Mouse (Mus musculus): ENCODE data around the gene Clcn7. TPM values are rescaled to one million over a fixed set of nuclear protein-coding genes. Genes with fewer than 3 reads are reported as not detected.
"Not testable (repeated sequence)": the region's sequence is repeated elsewhere in the genome, so short reads cannot be mapped to it uniquely, and the experiment has no call there.

Clcn7 gene
- total RNA-seq (2021), result 10 to 100 TPM; 40.9 to 42.5 TPM

DNA sequence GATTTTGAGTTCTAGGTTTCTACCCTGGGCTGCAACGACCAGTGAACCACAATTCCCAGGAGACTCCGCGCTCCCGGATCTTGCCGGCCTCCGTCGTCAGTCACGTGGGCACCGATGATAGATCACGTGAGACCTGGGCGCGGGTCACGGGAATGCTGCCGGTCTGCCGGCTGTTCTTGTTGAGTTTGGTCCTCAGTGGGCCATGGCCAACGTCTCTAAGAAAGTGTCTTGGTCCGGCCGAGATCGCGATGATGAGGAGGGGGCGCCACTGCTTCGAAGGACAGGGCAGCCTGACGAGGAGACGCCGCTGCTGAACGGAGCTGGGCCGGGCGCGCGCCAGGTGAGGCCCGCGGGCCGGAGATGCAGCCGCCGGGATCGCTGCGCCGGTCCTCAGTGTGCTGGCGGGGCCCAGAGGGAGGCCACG is at the start of gene Clcn7:
Clcn7 (plus strand) TSS at position 117 of the 424 bp plus-strand sequence.
- peak; percentile 96 for DNase-seq
- intact Hi-C loops (cut with DNase I), result no loop called here

DNA sequence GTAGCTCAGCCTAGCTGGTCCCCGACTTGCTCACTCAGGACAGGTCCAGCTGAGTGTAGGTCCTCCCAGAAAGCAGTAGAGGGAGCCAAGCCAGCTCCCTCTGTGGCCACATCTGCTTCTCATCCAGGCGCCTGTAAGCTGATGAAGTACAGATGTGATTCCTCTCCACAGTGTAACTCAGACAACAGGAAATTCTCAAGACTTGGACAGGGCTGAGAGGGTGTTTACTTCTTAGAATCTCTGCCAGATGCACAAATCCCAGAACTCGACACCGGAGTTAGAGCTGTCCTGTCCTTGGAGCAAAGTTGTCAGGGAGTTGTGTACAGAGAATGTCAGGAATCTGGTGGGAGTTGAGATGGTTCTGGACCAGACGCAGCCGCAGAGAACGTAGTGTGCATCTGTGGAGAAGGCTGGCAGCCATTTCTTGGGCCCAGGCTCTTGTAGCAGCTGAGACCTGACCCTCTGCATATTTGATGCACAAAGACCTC is 49.7 kb upstream of the Clcn7 start, which contains the start of gene Tmem204:
Tmem204 (minus strand) TSS at position 148 of the 488 bp plus-strand sequence.
- no peak for DNase-seq
- intact Hi-C loops (cut with DNase I), result no loop called here

DNA sequence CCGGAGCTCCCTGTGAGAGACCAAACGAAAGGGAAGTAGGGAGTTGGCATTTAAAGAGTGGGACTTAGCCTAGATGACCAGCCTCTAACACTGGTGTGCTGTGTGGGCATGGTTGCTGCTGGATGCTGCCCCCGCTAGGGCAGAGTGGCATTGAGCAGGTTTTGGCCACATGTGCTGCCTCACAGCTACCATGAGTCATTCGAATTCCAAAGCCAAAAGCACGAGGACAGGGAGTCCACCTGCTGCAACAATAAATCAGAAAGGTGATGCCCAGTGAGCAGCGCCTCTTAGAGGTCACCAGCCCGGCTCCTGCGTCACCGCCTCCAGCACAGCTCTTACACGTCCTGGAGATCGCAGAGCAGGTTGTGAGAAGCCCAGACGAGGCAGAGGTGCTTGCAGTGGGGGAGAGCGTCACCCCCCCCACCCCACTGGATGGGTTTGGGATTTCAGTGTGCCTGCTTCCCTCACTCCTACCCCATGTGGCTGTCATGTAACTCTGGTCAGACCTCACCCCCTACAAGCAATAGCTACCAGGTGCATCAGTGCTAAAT is 48.3 kb upstream of the Clcn7 start:
- intact Hi-C loops (cut with DNase I), result no loop called here
- DNase-seq, result no peak

DNA sequence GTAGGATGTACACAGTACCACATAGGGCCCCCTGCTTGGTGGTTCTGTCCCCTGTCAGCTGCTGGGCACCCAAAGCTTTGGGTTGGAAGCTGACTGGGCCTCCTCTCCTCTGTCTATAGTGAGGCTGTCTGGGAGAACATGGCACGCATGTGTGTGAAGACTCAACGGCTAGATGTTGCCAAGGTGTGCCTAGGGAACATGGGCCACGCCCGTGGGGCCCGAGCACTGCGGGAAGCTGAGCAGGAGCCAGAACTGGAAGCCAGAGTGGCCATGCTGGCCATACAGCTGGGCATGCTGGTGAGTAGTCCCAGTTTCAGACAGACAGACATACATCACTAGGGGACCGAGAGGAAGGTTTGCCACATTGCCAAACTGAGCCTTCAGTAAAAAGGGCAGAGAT is 46.5 kb upstream of the Clcn7 start:
- DNase-seq, result no peak
- intact Hi-C loops (cut with DNase I), result no loop called here

DNA sequence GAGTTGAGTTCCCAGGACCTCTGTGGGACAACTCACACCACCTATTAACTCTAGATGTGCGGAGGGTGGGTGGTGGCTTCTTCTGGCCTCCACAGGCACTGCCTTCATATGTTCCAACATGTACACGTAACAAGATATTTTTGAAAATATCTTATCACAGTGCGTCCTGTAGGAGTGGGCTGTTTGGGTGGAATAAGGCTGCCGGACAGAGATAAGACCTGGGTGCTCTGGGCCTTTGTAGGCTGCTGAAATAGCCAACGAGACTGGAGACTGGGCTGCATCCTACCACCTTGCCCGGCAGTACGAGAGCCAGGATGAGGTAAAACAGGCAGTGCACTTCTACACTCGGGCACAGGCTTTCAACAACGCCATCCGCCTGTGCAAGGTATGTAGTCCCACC is 44.0 kb upstream of the Clcn7 start:
- intact Hi-C loops (cut with DNase I), result no loop called here
- DNase-seq, result no peak

DNA sequence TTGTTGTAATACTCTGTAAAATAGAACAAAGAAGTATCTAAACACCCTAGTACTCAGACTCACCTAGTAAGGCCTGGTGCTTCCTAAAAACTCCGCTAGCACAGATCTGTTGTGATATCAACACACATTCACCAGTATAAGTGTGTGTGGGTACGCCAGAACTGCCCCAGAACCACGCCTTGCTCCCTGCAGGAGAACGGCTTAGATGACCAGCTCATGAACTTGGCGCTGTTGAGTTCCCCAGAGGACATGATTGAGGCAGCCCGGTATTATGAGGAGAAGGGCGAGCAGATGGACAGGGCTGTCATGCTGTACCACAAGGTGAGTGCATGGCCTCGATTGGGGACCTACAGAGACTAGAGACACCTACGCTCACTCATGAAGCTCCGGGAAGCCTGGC is 42.7 kb upstream of the Clcn7 start:
- DNase-seq, result no peak
- intact Hi-C loops (cut with DNase I), result no loop called here

DNA sequence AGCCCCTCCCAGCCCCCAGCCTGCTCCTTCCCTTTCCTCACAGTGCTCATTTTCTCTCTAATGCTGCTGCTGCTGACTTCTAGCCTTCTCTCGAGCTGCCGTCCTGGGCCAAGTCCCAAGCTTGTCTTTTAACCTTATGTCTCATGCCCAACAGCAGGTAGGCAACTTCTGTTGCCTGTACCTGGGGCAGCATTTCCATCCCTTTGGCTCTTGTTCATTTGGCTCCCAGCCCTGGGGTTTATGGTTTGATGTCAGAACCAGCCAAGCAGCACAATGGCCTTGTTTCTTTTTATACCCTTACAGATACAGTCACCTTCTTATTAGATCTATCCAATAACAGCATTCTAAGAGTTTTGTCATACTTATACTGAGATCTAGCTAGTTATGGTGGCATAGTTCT is 37.0 kb upstream of the Clcn7 start:
- intact Hi-C loops (cut with DNase I), result no loop called here
- DNase-seq, result no peak

DNA sequence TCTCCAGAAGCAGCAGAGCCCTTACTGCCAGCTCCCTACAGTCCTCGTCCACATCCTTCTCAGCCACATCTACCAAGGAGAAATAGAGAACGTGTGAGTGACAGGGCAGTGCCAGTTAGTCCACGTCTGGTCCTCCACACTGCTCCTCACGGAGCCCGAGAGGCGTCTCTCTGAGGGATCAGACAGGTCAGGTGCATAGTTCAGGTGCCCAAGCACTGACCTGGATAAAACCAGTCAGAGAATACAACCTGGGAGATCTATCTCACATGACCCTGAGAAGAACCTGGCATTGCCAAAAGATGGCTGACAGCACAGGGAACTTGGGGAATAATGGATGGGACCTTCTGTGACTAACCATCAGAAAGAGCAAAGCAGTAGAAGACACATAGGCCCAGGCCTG is 33.1 kb upstream of the Clcn7 start:
- intact Hi-C loops (cut with DNase I), result no loop called here
- DNase-seq, result no peak

DNA sequence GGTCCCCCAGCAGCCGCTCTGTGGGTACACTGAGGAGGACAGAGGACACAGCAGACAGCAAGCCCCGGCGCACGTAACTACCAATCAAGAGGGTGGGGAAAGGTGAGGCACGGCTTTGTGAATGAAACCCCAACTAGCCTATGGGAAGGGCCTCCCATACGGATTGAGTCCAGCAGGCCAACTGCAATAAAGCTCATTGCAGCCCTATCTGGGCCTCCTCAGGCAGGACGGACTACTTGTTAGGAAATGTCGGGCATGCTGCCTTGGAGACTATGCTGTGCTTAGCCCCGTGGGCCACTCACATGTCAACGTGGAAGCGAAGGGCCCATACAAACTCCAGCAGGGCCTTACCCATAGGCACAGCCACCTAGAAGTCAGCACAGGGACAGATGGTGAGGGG is 31.9 kb upstream of the Clcn7 start:
- intact Hi-C loops (cut with DNase I), result no loop called here
- DNase-seq, result no peak

DNA sequence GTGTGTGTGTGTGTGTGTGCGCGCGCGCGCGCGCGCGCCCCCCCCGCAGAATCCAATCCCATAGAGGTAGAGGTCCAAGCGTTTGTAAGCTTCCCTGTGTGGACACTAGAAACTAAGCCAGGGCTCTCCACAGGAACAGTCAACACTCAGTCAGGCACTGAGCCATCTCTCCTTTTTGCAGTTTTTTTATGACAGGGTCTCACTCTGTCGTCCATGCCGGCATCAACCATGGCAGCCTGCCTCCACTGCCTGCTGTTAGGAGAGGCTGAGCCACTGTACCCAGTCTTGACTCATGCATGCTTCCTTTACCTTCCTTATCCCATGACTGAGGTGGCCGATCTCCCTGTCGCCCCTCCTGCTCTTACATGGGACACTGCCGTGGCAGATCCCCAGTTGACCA is 25.4 kb upstream of the Clcn7 start:
- DNase-seq, result no peak
- intact Hi-C loops (cut with DNase I), result no loop called here

DNA sequence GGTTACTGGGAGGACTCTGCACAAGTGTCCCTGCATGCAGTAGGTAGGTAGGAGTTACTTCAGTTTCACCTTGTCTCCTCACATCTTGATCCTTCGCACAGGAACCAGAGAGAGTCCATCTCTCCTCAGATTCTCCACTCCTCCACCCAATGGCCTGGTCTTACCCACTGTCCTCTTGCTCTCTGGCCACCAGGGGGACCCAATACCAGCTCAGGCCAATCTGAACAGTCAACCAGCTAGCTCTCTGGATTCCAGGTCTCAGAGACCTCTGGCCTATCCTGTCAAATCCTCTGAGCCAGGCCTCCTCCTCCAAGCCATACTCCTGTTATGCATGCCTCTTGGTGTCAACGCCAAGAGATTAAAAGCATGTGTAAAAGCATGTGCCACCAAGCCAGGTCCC is 23.6 kb upstream of the Clcn7 start:
- intact Hi-C loops (cut with DNase I), result no loop called here
- peak; percentile 54 for DNase-seq

DNA sequence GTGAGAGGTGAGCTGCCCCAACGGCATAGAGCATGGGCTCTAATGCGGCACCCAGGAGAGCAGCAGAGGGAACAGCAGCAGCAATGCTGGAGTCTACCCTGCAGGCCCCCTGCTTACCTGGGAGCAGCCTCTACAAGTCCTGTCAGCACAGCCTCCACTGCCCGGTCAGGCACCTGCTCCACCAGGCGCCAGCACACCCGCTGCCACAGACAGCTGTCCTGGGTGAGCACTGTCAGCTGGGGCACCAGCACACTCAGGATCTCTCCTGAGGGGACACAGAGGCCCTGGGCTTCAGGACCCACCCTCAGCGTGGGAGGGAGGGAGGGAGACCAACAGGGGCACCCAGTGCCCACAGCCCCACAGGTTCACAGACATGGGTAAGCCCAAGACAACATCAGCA is 22.6 kb upstream of the Clcn7 start:
- no peak for DNase-seq
- intact Hi-C loops (cut with DNase I), result no loop called here

DNA sequence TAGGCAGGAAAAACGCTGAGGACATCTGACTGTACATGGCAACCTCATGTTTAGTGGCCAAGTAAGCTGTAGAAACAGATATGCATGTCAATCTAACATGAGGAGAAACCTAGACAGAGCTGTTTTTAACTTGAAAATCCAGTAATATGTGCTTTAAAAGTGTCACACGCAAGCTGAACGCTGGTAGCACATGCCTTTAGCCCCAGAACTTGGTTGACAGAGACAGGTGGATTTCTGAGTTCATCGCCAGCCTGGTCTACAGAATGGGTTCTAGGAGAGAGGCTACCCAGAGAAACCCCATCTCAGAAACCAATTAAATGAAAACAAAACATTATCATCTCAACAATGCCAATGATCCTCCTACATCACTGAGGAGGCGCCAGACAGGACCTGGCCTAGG is 22.0 kb upstream of the Clcn7 start:
- DNase-seq, result no peak
- intact Hi-C loops (cut with DNase I), result no loop called here

DNA sequence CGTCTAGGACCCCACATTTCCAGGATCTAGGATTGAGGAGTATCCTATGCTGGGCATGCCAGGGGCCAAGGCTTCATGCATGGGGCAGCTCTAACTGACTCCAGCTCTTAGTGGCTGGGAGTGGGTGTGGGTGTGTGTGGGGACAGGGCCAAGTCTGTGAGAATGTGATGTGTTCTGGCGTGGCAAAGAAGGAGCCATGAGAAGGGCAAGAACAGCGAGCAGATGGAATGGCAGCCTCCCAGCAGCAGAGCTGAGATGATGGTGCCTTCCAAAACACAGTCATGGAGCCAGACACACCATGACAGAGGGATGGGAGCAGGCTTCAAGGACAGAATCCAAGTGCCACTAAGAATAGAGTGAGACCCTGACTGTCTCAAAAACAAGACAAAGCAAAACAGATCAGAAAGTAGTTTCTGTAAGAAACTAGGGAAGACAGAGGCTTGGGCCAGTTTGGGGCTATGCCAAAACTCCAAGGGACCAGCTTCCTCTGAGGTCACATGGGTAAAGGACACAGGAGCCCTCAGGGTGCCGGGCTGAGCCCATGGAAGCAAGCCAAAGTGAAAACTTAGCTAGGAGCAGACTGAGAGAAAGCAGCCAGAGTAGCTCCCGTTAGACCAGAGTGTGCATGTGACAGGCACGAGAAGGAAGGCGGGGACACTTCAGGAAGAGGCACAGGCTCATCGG is 21.3 kb upstream of the Clcn7 start:
- intact Hi-C loops (cut with DNase I), result no loop called here

DNA sequence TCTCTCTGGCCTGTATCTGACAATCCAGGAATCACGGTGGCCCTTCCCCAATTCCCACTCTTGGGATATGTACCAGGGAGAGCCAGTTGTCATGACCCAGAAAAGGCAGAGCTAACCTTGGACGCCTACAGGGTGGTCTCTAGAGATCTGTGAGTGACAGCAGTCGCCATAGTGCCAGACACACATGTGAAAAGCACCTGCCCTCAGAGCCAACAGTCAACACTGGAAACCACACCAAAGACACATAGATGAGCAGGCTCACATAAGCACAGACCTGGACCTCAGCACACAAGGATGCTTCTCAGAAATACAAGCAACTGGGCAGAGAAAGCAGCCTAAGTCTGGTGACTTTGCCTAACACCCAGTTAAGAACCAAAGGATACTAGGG is 20.8 kb upstream of the Clcn7 start:
- DNase-seq, result no peak
- intact Hi-C loops (cut with DNase I), result no loop called here

More for the DNA sequence above, 21.3 kb upstream of the Clcn7 start:
- DNase-seq, result peak; percentile 81

DNA sequence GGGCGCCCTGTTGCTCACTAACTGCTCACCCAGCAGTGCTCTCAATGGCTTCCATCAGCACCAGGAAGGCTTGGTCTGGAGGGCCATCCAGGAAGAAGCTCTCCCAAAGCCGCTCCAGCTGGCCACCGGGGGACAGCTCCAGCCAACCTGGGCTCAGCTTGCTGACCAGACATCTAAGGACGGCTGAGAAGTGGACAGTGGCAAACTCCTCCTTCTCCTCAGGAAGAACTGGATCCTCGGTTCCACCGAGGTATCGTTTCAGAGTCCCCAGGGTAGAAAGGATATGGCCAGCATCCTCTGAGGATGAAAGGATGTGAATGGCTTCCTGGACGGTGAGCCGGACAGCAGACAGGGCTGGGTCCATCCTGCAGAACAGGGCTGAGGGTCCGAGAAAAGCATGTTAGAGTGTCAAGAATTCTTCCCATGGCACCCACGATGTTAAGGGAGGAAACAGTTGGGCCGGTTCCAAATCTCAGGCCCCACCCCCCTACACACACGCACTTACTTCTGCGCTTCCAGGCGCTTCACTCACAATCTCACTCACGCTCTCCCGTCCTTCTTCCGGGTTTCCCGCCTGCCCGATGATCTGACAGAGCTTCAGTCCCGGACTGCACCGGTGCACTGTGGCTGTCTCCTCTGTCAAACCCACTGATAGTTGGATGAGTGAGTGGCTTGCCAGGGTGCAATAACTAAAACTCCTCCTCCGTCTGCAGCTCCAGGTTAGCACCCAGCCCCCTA is 18.1 kb upstream of the Clcn7 start:
- DNase-seq, result peak; percentile 14
- intact Hi-C loops (cut with DNase I), result no loop called here

DNA sequence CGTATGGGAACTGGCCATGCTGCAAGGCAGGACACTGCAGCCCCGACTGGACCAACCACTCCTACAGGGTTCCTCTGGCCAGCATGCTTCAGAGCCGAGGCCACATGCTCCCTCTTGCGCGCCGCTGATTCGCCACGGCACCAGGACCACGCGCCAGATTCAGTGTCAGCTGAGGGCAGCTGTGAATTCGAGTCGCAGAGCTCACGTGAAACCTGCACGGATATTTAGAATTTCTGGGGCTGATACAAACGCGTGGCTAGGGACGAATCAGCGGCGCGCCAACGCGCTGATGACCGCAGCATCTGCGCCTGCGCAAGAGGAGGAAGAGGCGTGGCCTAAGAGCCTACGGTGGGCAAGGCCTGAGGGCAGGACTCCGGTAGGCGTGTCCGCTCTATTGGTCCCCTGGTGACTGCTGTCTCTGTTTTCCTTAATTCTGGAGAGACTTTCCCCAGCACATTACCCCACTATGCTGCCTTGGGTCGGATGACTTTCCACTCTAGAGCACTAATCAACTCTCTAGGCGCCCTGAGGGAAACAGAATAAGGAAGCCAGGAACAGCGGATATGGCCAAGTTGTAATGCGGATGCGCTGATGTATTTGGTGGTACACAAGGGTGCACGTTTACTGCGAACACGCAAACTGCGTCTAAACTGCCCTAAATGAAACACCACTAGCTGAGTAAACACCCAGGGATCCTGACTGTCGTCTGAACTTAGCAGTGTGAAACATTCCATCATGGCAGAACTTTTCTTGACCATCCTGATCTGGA is 17.3 kb upstream of the Clcn7 start, which contains the start of gene Telo2:
Telo2 (minus strand) TSS at position 304 of the 769 bp plus-strand sequence.
- intact Hi-C loops (cut with DNase I), result no loop called here
- peak; percentile 94 for DNase-seq

DNA sequence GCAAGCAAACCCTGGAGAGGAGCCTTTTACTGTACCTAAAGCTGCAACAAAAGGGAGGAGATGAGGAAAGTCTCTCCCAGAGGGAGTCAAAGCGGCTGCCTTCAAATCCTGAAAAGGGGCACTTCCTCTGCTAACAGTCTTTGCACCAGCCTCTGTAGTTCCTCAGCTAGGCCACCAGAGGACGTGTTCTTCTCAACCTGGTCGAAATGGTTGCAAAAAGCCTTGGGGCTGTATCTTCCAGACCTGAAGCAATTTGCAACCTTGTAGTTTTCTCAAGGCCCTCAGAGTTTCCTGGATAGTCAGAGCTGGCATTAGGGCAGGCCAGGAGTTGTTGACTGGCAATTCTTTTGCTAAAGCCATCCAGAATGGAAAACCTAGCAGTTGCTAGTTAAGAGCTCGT is 15.9 kb upstream of the Clcn7 start:
- intact Hi-C loops (cut with DNase I), result no loop called here
- DNase-seq, result no peak

DNA sequence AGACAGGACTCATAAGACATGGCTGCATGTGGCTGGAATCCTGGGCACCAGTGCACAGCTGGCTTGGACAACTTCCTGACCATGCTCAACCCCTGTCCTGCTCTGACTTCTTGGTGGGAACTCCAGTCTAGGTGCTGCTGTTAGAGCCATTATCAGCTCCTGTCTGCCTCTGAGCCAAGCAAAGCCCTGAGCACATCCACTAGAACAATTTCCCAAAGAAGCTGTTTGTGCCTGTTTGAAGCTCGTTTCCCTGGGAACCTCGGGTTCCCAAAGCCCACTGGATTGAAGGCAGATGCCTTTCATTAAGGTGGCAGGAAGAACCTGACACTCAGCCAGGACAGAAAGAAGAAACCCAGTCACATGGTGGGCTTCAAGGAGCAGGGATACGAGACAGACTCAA is 12.8 kb upstream of the Clcn7 start, which contains the start of gene Ptx4:
Ptx4 (plus strand) TSS at position 355 of the 400 bp plus-strand sequence.
- DNase-seq, result no peak
- intact Hi-C loops (cut with DNase I), result no loop called here

DNA sequence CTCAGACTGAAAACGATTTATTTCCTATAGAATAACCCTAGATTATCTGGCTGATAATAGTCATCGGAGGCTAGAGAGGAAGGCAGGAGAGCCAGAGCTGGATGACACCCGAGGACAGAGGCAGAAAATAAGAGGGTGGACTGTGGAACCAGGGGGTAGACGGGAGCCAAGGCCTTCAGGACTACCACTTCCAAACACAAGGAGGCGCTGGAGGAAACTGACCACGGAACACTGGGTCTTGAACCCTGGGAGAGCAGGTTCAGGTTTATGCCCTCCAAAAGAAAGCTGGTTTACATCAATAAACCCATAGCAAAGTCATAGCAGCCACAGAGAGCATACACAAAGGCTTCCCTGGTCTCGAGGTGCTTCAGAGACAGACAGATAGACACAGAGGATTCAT is 9.2 kb upstream of the Clcn7 start:
- intact Hi-C loops (cut with DNase I), result no loop called here
- DNase-seq, result no peak

DNA sequence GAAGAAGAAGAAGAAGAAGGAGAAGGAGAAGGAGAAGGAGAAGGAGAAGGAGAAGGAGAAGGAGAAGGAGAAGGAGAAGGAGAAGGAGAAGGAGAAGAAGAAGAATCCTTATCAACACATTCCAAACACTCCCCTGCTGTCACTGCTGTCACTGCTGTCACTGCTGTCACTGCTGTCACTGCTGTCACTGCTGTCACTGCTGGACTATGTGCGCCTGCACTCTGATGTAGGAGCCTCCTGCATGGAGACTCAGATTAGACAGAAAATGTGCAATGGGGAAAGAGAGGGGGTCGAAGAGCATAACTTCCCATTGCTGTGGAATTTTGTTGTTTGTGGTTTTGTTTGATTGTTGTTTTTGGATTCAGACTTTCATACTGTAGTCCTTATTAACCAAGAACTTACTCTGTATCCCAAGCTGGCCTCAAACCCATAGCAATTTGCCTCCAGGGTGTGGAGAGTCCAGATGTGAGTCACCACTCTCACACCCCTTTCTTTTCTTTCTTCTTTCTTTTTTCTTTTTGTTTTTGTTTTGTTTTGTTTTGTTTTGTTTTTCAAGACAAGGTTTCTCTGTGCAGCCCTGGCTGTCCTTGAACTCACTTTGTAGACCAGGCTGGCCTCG is 7.6 kb upstream of the Clcn7 start:
- intact Hi-C loops (cut with DNase I), result not testable (repeated sequence)

More for the DNA sequence above, 7.6 kb upstream of the Clcn7 start:
- not testable (repeated sequence) for DNase-seq

Data from left cerebral cortex, postnatal 4 days (tissue).